Mouse (Mus musculus) skeletal muscle tissue, adult 2 months (tissue): ENCODE results near the gene Fkbpl.

Experiments
- DNase-seq: peaks from one replicate; pipeline ENCODE4 v3.0.0-alpha.2; 2012; ENCODE audit warnings: low read depth, low spot score

The Fkbpl gene

DNA sequence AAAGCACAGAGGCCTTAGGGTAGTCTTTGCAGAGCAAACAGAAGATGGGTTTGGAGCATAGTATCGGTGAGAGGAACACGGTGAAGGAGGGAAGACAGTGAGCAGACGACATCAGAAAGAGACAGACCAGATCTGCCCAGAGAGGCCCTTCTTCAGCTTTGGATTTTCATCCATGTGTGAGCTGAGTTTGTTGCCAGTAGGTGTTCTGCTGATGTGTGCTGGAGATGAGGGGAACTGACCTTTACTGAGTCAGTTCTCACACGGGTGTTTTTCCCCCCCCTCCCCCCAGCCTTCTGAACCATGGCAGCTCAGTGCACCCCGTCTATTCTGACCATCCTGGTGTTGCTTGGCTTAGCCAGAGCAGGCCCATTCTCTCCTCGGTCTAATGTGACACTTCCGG, 25.7 kb downstream of the Fkbpl start, which contains the start of gene Tnxb:
Gene Tnxb (plus strand): TSS at position 301 of the 400 bp plus-strand sequence.
- no peak for DNase-seq

DNA sequence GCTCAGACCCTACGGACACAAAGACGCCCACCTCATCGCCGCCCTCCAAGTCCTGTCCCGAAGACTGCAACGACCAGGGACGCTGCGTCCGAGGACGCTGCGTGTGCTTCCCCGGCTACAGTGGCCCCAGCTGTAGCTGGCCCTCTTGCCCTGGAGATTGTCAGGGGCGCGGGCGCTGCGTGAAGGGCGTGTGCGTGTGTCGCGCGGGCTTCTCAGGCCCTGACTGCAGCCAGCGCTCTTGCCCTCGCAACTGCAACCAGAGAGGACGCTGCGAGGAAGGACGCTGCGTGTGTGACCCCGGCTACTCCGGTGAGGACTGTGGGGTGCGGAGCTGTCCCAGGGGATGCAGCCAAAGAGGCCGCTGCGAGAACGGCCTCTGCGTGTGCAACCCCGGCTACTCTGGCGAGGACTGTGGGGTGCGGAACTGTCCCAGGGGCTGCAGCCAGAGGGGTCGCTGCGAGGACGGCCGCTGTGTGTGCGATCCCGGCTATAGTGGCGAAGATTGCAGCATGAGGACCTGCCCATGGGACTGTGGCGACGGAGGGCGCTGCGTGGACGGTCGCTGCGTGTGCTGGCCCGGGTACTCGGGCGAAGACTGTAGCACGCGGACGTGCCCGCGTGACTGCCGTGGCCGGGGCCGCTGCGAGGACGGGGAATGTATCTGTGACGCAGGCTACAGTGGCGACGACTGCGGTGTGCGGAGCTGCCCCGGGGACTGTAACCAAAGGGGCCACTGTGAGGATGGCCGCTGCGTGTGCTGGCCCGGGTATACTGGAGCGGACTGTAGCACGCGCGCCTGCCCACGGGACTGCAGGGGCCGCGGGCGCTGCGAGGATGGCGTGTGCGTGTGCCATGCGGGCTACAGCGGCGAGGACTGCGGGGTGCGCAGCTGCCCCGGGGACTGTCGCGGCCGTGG, 26.8 kb downstream of the Fkbpl start:
- DNase-seq: no peak

DNA sequence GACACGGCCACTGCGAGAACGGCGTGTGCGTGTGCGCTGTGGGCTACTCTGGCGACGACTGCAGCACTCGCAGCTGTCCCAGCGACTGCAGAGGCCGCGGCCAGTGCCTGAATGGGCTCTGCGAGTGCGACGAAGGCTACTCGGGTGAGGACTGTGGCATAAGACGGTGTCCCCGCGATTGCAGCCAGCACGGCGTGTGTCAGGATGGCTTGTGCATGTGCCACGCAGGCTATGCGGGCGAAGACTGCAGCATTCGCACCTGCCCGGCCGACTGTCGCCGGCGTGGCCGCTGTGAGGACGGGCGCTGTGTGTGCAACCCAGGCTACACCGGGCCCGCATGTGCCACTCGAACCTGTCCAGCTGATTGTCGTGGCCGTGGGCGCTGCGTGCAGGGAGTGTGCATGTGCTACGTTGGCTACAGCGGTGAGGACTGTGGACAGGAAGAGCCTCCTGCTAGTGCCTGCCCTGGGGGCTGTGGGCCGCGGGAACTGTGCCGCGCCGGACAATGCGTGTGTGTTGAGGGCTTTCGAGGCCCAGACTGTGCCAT, 27.8 kb downstream of the Fkbpl start:
- DNase-seq: no peak

DNA sequence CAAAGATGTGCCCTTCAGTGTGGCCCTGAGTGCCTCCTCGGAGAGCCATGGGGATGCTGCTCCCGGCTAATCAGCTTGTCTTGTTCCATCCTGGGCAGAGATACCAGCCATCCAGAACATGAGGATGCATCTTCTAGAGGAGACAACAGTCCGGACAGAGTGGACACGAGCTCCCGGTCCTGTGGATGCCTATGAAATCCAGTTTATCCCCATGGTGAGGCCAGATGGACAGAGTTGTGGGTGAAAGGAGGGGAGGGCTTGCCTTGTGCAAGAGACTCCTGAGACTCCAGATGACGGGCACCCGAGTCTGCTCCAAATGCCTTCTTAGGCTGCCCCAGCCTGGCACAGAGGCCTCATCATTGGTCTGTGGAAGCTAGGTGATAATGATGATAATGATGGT, 28.6 kb downstream of the Fkbpl start:
- no peak for DNase-seq

DNA sequence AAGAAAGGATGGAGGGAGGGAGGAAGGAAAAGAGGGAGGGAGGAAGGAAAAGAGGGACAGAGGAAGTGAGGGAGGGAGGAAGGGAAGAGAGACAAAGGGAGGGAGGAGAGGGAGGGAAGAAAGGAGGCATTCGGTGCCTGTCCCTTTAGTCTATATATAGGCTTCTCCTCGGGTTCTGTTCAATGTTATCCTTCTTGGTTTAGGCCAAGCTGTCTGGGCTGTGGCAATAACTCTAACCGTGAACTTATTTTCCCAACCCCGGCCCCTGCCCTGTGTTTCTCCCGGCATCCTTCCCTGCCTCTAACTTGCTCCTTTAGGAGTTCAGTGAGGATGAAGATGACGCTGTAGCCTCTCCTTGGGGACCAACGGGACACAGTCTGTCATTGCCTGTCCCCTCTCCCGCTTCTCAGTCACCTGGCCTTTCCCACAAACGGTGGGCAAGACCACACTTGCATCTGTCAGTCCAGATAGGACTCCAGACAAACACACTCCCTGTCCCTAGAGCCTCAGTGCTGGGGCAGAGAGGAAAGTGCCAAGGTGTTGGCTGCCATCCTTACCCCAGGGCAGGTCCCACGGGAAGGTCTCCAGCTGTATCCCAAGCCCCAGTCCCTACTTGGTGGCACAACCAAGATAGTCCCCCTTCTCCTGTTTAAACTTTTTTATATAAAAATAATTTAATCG, 30.1 kb downstream of the Fkbpl start:
- no peak for DNase-seq

DNA sequence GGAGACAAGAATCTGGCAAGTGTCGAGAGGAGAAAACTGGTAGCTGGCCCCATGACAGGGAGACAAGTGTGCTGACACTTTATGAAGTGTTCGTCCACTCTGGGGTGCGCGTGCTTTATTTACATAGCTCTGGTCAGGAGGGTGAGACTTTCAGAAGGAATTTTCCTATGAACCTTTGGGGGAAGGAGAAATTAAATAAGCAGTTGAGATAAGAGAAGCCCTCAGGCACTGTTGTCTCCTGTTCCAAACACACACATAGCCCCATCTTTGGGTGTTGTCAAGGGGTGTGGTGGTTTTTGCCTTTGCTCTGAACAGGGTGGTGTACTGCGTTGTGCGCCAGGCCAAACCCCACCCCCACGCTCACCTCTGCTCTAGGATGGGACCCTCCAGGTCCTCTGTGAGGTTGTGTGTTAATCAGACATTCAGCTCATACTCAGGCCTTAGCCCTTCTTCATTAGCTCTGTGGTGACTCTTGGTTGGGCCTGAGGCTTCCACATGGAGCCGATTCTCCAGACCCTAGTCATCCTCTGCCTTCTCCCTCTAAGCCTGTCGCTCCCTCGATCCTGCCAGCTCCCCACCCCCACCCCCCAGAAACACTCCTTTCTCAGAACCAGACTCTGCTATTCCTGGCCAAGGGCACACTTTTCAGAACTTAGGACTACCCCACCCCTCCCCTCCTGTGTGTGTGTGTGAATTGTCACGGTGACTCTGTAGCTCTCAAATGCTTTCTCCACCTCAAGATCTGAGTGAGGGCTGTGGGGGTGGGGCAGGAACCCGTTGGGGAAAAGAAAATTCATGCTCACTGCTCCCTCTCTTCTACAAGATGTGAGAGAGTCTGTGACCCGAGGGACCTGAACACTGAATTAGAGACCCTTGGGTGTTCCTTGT, 30.9 kb downstream of the Fkbpl start:
- no peak for DNase-seq

DNA sequence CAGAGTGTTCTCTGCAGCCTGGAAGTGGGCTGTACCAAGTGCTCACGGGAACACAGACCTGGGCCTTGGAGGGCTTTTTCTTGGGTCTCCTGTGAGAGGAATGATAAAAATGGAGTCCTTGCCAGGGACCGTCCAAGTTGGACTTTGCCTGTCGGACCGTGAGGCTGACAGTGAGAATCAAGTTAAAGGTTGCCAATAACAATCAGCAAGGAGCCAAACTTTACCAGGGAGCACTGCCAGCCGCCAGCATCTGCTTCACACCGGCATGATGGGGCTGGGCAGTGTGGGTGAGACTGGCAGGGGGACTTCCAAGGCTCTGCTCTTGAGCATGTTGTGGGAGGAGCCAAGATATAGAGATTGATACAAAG, 31.5 kb downstream of the Fkbpl start:
- no peak for DNase-seq

DNA sequence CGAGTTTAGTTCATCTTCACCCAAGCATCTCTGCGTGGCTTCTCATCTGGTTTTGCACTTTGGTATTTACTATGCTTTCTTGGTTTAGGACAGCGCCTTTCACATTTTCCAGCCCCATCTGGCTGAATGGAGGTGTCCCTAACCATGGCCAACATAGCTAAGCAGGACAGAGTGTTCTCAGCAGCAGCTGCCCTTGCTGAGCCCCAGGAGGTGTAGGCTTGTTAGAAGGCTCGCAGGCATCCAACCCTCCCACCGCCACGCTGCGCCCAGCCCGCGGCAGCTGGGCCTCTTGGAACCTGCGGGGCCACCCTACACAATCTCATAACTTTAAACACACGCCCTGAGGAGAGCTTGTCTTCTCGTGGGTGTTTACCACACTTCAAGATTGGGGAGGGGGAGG, 32.1 kb downstream of the Fkbpl start:
- no peak for DNase-seq

DNA sequence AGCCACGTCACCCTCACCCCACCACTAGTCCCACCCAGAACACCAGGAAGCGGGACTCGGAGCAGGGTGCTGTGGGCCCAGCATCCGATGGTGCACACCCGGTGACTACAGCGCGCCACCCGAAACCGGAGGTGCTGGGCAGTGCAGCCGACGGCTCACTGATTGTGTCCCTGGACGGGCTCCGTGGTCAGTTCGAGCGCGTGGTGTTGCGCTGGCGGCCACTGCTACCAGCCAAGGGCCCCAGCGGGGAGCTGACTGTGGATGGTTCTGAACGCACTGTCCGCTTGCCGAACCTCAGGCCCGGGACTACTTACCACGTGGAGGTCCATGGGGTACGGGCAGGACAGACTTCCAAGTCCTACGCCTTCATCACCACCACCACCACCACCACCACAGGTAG, 35.6 kb downstream of the Fkbpl start:
- no peak for DNase-seq

DNA sequence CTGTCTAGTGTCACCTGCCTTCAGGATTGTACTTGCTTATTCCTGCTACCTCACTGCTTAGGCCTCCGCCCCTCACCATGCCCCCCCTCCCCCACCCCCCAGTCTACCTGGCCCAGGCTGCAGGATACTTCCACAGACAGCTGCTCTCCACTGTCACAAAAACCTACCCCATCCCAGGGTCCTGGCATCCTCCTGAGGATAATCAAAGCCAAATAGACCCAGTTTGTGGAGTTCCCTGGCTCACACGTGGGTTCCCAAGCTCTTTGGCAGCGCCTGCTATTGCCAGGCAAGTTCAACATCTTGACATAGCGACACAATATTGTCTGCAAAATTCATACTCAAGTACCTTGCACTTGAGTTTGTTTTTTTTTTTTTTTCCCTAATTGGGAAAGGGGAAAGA, 36.1 kb downstream of the Fkbpl start:
- DNase-seq: no peak

DNA sequence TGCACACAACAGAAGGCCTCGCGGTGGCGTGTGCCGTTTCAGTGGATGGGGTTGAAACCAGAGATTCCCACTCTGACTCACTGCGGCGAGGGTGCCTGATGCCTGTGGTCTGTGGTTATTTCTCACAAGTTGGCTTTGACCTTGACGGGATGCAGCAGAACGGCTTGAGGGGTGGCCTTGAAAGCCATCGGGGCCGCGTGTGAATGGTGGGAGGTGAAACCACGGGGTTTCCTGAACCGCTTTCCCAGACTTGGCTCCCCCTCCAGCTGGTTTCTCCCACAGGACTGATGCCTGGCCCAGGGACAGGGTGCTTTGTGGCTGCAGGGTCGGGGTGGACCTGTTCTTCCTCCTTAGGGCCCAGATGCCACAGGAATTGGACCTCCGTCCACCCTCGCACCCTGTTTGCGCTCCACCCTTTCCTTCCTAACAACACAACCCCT, 36.6 kb downstream of the Fkbpl start:
- no peak for DNase-seq

DNA sequence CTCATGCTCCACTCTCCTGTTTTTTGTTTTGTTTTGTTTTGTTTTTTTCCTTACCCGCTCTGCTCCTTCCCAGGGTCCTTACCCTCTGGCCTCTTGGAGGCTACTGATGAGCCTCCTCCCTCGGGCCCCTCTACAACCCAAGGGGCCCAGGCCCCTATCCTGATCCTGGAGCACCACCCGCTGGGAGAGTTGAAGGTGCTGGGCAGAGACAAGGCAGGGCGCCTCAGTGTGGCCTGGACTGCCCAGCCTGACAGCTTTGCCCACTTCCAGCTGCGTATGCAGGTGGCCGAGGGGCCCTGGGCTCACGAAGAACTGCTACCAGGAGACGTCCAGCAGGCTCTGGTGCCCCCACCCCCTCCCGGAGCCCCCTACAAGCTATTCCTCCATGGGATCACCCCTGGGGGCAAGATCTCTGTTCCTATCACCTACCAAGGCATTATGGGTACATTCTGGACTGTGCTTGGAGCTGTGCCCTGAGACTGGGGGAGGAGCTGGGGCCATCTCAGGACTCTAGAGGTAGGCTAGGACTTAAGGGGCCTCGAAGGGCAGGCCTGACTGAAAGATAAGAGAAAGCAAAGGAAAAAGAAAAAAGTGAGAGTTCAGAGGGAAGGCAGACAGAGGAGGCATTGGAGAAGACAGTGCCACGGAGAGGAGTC, 37.4 kb downstream of the Fkbpl start:
- no peak for DNase-seq

DNA sequence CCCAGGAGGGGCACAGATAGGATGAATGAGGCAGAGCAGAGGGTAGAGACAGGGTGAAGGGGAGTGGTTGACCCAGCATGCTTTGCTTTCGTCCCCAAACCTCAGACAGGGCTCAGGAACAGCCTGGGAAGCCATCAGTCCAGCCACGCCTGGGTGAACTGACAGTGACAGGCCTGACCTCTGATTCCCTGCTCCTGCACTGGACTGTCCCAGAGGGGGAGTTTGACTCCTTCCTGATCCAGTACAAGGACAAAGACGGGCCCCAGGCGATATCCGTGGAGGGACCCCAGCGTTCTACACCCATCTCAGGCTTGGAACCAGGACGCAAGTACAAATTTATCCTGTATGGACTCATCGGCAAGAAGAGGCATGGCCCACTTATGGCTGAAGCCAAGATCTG, 38.6 kb downstream of the Fkbpl start:
- no peak for DNase-seq

DNA sequence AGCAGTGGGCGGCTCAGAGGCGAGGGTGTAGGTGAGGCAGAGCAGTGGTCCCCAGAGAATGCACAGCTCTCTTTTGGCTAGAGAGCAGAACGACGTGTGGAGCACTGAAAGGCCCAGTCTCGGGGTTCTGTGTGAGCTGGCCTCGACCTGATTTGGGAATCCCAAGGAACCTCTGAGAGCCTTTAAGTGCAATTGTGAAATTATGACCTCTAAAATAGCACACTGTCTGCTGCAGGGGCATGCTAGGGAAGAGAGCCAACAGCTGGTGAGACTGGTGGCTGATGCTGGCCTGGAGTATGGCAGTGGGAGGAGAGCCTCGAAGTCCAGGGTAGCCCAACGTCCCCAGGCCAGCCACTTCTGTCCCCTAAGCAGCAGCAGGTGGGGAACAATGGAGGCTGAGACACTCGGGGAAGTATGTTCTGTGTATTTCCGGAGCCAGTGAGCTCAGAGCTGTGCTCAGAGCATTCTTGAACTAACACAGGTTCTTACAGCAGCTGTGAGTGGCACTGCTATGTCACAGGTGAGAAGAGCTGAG, 39.2 kb downstream of the Fkbpl start:
- DNase-seq: no peak

DNA sequence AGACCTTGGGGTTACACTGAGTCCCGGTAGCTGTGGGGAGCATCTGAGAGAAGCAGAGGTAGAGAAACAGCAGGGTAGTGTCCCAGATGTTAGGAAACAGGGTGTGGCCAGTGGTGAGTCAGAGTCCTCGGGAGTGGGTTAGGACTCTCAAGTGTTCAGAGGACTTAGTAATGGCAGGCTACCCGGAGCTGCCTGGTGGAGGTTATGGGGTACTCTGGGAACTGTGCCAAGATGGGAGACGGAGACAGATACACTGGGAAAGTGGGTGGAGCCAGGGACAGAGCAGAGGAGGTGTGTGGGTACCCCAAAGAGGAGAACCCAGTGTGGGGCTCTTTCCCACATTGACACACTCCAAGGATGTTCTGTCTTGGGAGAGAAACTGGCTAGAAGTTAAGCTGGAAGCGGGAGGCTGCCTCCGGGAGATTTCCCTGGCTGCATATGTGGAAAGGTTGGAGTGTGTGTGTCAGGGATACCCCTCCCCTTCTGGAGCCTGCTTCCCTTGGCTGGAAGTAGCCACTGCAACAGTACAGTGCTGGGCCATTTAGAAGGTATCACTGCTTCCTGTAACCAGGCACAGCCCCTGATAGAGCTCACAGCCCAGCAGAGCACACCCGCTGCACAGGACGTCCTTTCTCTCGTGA, 39.8 kb downstream of the Fkbpl start:
- DNase-seq: peak; percentile 48

DNA sequence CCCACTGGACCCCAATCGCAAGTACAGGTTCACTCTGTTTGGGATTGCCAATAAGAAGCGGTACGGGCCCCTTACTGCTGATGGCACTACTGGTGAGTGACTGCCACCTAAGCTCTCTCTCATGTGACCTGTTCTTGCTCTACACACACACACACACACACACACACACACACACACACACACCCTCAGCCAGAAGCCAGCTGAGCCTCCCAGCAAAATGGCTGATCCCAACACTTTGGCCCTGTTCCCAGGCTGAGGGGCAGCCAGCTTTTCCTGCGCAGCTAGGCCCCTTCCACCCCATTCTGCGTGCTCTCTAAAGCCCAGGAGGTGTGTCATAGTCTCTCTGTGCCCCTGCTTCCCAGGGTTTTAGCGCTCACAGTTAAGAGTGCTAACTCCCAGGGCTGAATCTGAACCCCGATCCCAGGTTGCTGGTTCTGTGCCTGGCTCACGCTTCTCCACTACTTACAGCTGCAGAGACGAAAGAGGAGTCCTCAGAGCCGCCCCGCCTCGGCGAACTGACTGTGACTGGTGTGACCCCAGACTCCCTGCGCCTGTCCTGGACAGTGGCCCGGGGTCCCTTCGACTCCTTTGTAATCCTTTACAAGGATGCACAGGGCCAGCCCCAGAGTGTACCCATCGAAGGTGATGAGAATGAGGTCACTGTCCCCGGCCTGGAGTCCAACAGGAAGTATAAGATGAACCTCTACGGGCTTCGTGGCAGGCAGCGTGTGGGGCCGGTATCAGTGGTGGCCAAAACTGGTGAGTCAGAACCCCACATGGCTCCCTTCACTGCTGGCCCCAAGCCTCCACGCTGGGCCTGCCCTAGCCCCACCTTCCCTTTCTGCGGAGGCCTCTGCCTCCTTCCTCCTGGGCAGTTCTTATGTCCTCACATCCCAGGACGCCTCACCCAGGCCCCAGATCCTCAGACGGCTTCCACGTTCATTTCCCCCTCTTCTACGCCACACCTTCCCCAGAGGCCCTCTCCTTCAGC, 40.9 kb downstream of the Fkbpl start:
- peak; percentile 76 for DNase-seq

DNA sequence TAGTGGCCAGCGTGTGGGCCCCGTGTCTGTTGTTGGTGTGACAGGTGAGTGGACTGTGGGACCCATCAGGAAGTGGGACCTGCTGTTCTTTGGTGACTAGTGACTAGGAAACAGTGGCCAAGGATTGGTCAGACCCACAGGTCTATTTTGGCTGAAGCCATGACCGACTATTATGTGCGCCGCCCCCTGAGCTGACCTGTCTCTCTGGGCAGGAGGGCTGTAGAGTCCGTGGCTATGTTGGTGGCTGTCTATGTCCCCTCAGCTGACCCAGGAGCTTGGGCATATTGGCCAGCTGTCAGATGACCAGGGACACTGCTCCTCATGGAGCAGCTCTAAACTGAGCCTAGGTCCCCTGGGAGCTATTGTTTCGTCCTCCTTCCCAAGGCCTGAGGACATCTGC, 44.3 kb downstream of the Fkbpl start:
- no peak for DNase-seq

DNA sequence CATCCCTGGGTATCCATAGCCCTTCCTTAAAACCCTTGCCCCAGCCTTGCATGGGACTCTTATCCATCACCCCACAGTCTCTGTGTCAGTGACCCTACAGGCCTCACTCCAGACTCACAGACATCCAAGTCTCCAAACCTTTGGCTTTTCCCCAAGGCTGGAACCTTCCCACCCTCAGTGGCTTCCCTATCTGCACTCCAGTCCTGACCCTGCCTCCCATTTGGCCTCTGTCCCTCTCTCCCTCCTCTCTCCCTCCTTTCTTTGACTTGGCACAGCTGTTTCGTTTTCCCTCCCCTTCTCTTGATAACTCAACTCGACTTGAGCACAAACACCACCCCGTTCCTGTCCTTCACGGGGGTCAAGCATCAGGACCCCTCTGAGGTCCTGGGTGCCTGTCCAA, 45.9 kb downstream of the Fkbpl start:
- peak; percentile 76 for DNase-seq

DNA sequence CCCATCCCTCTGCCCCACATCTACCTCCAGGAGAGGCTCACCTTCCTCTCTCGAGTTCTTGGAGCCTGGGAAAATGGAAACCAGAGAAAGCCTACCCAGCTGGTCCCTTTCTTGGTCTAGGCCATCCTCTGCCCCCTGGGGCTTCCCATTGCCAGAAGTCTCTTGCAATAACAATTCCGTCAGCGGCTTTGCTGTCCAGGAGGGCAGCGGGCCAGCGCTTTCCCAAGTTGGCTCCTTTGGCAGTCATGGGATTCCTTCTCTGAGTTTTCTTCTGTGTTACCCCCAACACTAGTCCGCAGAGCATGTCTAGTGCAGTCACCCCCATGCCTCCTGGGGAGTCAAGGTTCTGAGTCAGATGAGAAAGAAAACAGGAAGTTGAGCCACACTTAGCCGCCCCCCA, 48.3 kb downstream of the Fkbpl start:
- peak; percentile 85 for DNase-seq
